Mouse (Mus musculus): ENCODE data around the gene Kcna10. TPM values are rescaled to one million over a fixed set of nuclear protein-coding genes. Genes with fewer than 3 reads are reported as not detected.
A peak's percentile ranks its signal among the peaks of the same experiment; 100 is the strongest.

Kcna10 gene
- polyA plus RNA-seq, 1 experiment from 2014 or later: not detected

DNA sequence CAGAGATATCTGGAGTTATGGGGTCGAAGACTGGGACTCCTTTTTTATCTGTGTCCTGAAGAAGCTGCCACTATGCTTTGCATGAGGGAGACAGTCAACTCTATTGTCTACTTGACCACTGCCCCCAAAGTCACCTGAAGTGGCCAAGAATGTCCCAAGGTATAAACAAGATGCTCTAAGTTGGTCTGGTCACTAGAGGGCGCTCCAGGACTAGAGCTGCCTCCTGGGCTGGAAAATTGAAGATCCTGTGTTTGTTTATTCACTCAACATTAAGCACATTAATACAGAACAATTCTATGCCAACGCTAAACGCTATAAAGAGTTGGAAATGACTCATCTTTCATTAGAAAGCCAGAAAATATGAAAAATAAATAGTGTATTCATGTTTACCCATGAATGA is 23.1 kb downstream of the Kcna10 start:
- Histone ChIP-seq H3K27me3 (replicated peaks) (no peaks in the 10 kb centered on the region), H3K9me3 (no peaks in the 10 kb centered on the region), H3K36me3 (no peaks in the 10 kb centered on the region), H3K27ac (no peak overlapping the region), H3K4me3 (no peak overlapping the region), H3K4me1 (peaks cover 21% of the 10 kb centered on the region), H3K9ac (no peak overlapping the region), H3K4me2 (replicated peaks) (no peak overlapping the region)
- no peak for ATAC-seq (ENCODE audit: low FRiP score, low read depth)
- 18% methylated on average over 4 of the region's 4 CpGs for WGBS

DNA sequence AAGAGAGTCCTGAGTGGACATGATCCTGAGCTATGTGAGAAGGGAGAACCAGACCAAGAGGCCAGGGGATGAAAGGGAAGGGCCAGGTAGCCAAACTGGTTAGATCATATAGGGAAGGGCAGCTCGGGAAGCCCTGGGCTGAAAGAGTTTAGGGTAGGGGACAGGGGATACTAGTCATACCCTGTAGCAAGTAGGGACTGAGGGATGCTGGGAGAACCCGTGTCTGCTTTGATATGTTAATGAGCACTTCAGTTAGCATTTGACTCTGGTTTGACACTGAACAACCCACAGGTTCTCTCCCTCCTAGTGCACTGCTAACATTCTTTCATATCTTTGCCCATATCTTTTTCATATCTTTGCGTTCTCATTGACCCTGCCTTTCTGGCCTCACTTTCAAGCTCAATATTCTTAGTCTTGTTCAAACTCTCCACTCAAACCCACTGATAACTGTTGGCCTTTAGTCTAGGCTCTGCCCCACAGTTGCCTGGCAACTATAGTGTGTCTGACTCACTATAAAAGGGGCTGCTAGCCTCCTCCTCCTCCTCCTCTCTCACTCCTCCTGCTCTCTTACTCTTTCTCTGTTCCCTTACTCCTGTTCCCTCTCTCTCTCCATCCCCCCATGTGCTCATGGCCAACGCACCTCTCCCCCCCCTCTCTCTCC is 23.8 kb downstream of the Kcna10 start:
- Histone ChIP-seq H3K36me3 (no peaks in the 10 kb centered on the region), H3K9ac (no peak overlapping the region), H3K27me3 (replicated peaks) (no peaks in the 10 kb centered on the region), H3K4me2 (replicated peaks) (no peak overlapping the region), H3K4me3 (no peak overlapping the region), H3K4me1 (peaks cover 21% of the 10 kb centered on the region), H3K9me3 (no peaks in the 10 kb centered on the region), H3K27ac (no peak overlapping the region)
- WGBS: 38% methylated on average over 4 of the region's 4 CpGs
- ATAC-seq (ENCODE audit: low FRiP score, low read depth): peak; percentile 31

DNA sequence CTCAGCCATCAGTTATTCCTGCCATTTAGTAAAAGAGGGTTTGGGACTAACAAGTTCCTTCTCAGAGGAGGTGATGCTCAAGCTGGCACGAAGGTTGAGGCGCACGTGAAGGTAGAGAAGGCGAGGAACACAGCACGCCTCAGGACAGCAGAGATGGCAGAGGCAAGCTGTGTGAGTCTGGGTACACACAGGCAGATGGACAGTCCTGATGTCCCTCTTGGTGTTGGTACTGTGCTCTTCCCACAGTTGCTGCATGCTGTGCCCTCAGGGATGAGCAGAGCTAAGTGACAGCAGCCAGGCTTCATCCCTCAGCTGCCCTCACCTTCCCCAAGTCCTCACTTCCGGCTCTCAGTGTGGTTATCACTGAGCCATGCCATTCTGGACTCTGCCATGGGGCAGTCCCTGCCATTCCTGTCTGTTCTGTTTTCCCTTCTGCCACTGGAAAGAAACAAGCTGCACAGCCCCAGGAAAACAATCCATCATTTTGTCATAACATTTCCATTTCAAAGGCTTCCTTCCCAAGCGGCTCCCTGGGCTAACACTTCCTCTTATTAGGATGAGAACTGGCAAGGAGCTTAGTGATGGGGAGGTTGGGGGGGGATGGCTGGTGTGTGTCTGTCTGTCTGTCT is 24.9 kb downstream of the Kcna10 start:
- ATAC-seq (ENCODE audit: low FRiP score, low read depth): peak; percentile 72
- Histone ChIP-seq H3K27ac (no peak overlapping the region), H3K4me3 (no peak overlapping the region), H3K4me1 (peaks cover 21% of the 10 kb centered on the region), H3K9ac (no peak overlapping the region), H3K4me2 (replicated peaks) (no peak overlapping the region), H3K27me3 (replicated peaks) (no peaks in the 10 kb centered on the region), H3K36me3 (no peaks in the 10 kb centered on the region), H3K9me3 (no peaks in the 10 kb centered on the region)
- 62% methylated on average over 7 of the region's 7 CpGs for WGBS

DNA sequence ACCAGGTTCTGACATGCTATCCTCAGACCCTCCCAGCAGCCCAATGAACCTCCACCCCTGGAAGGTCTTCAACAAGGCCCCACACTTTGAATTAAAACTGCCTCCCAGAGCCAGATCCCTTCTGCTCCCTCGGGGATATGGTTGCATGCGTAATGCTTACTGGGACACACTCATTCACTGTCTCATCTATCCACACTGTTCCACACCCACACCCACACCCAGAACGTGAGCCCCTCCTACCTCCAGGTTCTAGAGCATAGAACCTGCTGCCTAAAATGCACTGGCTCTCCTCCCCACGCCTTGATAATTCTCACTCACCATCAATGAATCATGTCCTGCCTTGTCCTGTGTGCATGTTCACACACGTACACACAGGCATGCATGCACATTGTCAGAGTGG is 31.8 kb downstream of the Kcna10 start:
- ATAC-seq (ENCODE audit: low FRiP score, low read depth): no peak
- no peak overlapping the region for H3K27ac ChIP-seq
- no peaks in the 10 kb centered on the region for H3K36me3 ChIP-seq
- H3K4me2 ChIP-seq (replicated peaks): no peak overlapping the region
- no peaks in the 10 kb centered on the region for H3K27me3 ChIP-seq (replicated peaks)
- 84% methylated on average over 5 of the region's 5 CpGs for WGBS
- H3K9ac ChIP-seq: no peak overlapping the region
- no peaks in the 10 kb centered on the region for H3K9me3 ChIP-seq
- H3K4me3 ChIP-seq: no peak overlapping the region
- no peaks in the 10 kb centered on the region for H3K4me1 ChIP-seq

GRCm38 (mm10) chr3:107216400-107217100 is 33.7 kb downstream of the Kcna10 start:
- WGBS: 71% methylated on average over 8 of the region's 8 CpGs
- Histone ChIP-seq H3K27me3 (replicated peaks) (no peaks in the 10 kb centered on the region), H3K27ac (no peak overlapping the region), H3K4me3 (no peak overlapping the region), H3K9ac (no peak overlapping the region), H3K4me2 (replicated peaks) (no peak overlapping the region), H3K4me1 (no peaks in the 10 kb centered on the region), H3K9me3 (no peaks in the 10 kb centered on the region), H3K36me3 (no peaks in the 10 kb centered on the region)
- ATAC-seq (ENCODE audit: low FRiP score, low read depth): no peak

DNA sequence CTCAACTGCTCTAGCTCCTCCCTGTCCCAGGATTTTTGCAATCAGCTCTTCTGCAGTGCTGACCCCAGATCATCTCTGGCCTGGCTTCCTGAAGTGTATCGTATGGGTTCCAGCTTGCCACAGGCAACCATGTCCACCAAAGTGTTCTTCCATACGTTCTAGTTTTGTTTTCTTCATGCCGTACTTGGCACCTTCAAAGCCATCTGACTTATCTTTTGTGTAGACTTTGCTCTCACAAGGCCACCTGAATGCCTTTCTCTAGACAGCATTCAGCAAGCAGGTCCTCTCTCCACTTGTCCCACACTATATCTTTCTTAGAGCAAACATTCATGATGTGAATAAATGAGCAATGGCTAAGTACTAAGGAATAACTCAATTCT is 34.2 kb downstream of the Kcna10 start:
- no peak overlapping the region for H3K4me2 ChIP-seq (replicated peaks)
- H3K9ac ChIP-seq: no peak overlapping the region
- H3K27ac ChIP-seq: no peak overlapping the region
- H3K4me1 ChIP-seq: no peaks in the 10 kb centered on the region
- no peak overlapping the region for H3K4me3 ChIP-seq
- H3K36me3 ChIP-seq: no peaks in the 10 kb centered on the region
- 86% methylated on average over 3 of the region's 3 CpGs for WGBS
- H3K9me3 ChIP-seq: no peaks in the 10 kb centered on the region
- no peaks in the 10 kb centered on the region for H3K27me3 ChIP-seq (replicated peaks)
- no peak for ATAC-seq (ENCODE audit: low FRiP score, low read depth)

- Histone ChIP-seq H3K27ac (no peak overlapping the region), H3K9me3 (no peaks in the 10 kb centered on the region), H3K36me3 (no peaks in the 10 kb centered on the region), H3K9ac (no peak overlapping the region), H3K27me3 (replicated peaks) (no peaks in the 10 kb centered on the region), H3K4me2 (replicated peaks) (no peak overlapping the region), H3K4me3 (no peak overlapping the region), H3K4me1 (no peaks in the 10 kb centered on the region)
- 89% methylated on average over 7 of the region's 7 CpGs for WGBS
- ATAC-seq (ENCODE audit: low FRiP score, low read depth): no peak
Observed at GRCm38 (mm10) chr3:107218572-107218971, 35.7 kb downstream of the Kcna10 start.

- Histone ChIP-seq H3K9me3 (no peaks in the 10 kb centered on the region), H3K4me2 (replicated peaks) (no peak within 1 kb of the TSS), H3K27me3 (replicated peaks) (no peaks in the 10 kb centered on the region), H3K4me3 (no peak within 1 kb of the TSS), H3K4me1 (no peaks in the 10 kb centered on the region), H3K9ac (no peak within 1 kb of the TSS), H3K36me3 (no peaks in the 10 kb centered on the region), H3K27ac (no peak within 1 kb of the TSS)
- 85% methylated on average over 10 of the region's 10 CpGs for WGBS
- ATAC-seq (ENCODE audit: low FRiP score, low read depth): no peak
Observed at GRCm38 (mm10) chr3:107221608-107222007, 38.8 kb downstream of the Kcna10 start, which contains the start of gene Cym. Gene Cym (minus strand): TSS chr3:107221732.

DNA sequence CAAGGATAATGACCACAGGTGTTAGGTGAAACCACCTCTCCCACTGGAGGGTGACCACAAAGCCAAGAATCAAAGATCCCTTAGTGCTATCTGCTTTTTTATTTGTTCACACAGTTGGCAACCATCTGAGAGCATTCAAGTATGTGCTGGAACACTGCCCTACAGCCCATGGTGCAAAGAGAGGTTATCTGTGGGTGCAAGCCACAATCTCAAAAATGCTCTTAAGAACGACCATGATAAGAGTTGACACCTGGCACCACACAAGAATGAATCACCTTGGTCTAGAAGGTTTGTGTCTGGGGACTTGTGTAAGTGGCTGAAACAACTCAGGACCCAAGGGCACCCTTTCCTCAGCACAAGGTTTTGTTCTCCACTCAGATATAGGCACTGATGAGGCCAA is 40.4 kb downstream of the Kcna10 start:
- H3K4me2 ChIP-seq (replicated peaks): no peak overlapping the region
- H3K36me3 ChIP-seq: no peaks in the 10 kb centered on the region
- no peaks in the 10 kb centered on the region for H3K27me3 ChIP-seq (replicated peaks)
- WGBS: 62% methylated on average over 1 of the region's 1 CpGs
- H3K4me1 ChIP-seq: no peaks in the 10 kb centered on the region
- no peaks in the 10 kb centered on the region for H3K9me3 ChIP-seq
- no peak overlapping the region for H3K27ac ChIP-seq
- no peak overlapping the region for H3K9ac ChIP-seq
- H3K4me3 ChIP-seq: no peak overlapping the region
- ATAC-seq (ENCODE audit: low FRiP score, low read depth): no peak

- 90% methylated on average over 5 of the region's 5 CpGs for WGBS
- no peaks in the 10 kb centered on the region for H3K36me3 ChIP-seq
- no peaks in the 10 kb centered on the region for H3K9me3 ChIP-seq
- no peak overlapping the region for H3K9ac ChIP-seq
- H3K4me2 ChIP-seq (replicated peaks): no peak overlapping the region
- H3K4me3 ChIP-seq: no peak overlapping the region
- H3K4me1 ChIP-seq: no peaks in the 10 kb centered on the region
- no peak for ATAC-seq (ENCODE audit: low FRiP score, low read depth)
- no peak overlapping the region for H3K27ac ChIP-seq
- H3K27me3 ChIP-seq (replicated peaks): no peaks in the 10 kb centered on the region
Observed at GRCm38 (mm10) chr3:107225820-107226219, 43.0 kb downstream of the Kcna10 start.

- Histone ChIP-seq H3K27ac (no peak overlapping the region), H3K4me3 (no peak overlapping the region), H3K27me3 (replicated peaks) (no peaks in the 10 kb centered on the region), H3K9me3 (no peaks in the 10 kb centered on the region), H3K4me1 (no peaks in the 10 kb centered on the region), H3K36me3 (no peaks in the 10 kb centered on the region), H3K4me2 (replicated peaks) (no peak overlapping the region), H3K9ac (no peak overlapping the region)
- 85% methylated on average over 5 of the region's 5 CpGs for WGBS
- no peak for ATAC-seq (ENCODE audit: low FRiP score, low read depth)
Observed at GRCm38 (mm10) chr3:107229221-107229620, 46.4 kb downstream of the Kcna10 start.

GRCm38 (mm10) chr3:107229822-107230221 is 47.0 kb downstream of the Kcna10 start:
- Histone ChIP-seq H3K27ac (no peak overlapping the region), H3K4me2 (replicated peaks) (no peak overlapping the region), H3K36me3 (no peaks in the 10 kb centered on the region), H3K4me3 (no peak overlapping the region), H3K27me3 (replicated peaks) (no peaks in the 10 kb centered on the region), H3K4me1 (no peaks in the 10 kb centered on the region), H3K9ac (no peak overlapping the region), H3K9me3 (no peaks in the 10 kb centered on the region)
- ATAC-seq (ENCODE audit: low FRiP score, low read depth): no peak
- WGBS: 75% methylated on average over 5 of the region's 5 CpGs
